Mouse (Mus musculus) lung, postnatal 4 days (tissue): ENCODE results near the gene 6330409D20Rik.
A peak's percentile ranks its signal among the peaks of the same experiment; 100 is the strongest.

Experiments used
- DNase-seq, 2 experiments: peaks; one replicate each; pipeline ENCODE4 v3.0.0; 2021

6330409D20Rik gene

GRCm38 (mm10) chr2:32752181-32752580, 11.4 kb upstream of the 6330409D20Rik start:
- DNase-seq, result no peak

GRCm38 (mm10) chr2:32751665-32752033, 10.8 kb upstream of the 6330409D20Rik start:
- DNase-seq, result no peak

- DNase-seq, result peak; percentile 72 to 75
These were observed 10.3 kb upstream of the 6330409D20Rik start for GRCm38 (mm10) chr2:32750887-32751664.

- no peak for DNase-seq
These were observed 9.4 kb upstream of the 6330409D20Rik start for GRCm38 (mm10) chr2:32750199-32750598.

- no peak for DNase-seq
These were observed 8.3 kb upstream of the 6330409D20Rik start for GRCm38 (mm10) chr2:32749082-32749481.

GRCm38 (mm10) chr2:32744272-32744982, 3.6 kb upstream of the 6330409D20Rik start:
- DNase-seq, result no peak

- DNase-seq, result no peak
These were observed 1.3 kb upstream of the 6330409D20Rik start for GRCm38 (mm10) chr2:32742173-32742531.

GRCm38 (mm10) chr2:32741273-32742172, 707 bp upstream of the 6330409D20Rik start:
- peak; percentile 72 to 74 for DNase-seq

- no peak for DNase-seq
These were observed 1.5 kb downstream of the 6330409D20Rik start for GRCm38 (mm10) chr2:32739311-32739710.

GRCm38 (mm10) chr2:32737008-32737407, 3.8 kb downstream of the 6330409D20Rik start:
- no peak for DNase-seq

GRCm38 (mm10) chr2:32736306-32736829, 4.4 kb downstream of the 6330409D20Rik start:
- DNase-seq, result no peak

GRCm38 (mm10) chr2:32734933-32735332, 5.9 kb downstream of the 6330409D20Rik start:
- peak; percentile 77 to 89 for DNase-seq

- DNase-seq, result peak; percentile 36 to 51
These were observed 6.3 kb downstream of the 6330409D20Rik start for GRCm38 (mm10) chr2:32734480-32734879.

- DNase-seq, result no peak
These were observed 8.1 kb downstream of the 6330409D20Rik start for GRCm38 (mm10) chr2:32732695-32733094.

GRCm38 (mm10) chr2:32731911-32732310, 8.9 kb downstream of the 6330409D20Rik start:
- DNase-seq, result no peak

GRCm38 (mm10) chr2:32730854-32731253, 10.0 kb downstream of the 6330409D20Rik start:
- DNase-seq, result peak; percentile 52 to 82

- no peak for DNase-seq
These were observed 11.3 kb downstream of the 6330409D20Rik start for GRCm38 (mm10) chr2:32729547-32729946.

- peak; percentile 59 to 78 for DNase-seq
These were observed 12.4 kb downstream of the 6330409D20Rik start for GRCm38 (mm10) chr2:32728463-32728862.

GRCm38 (mm10) chr2:32727435-32727834, 13.4 kb downstream of the 6330409D20Rik start:
- DNase-seq, result peak; percentile 95 to 96

GRCm38 (mm10) chr2:32724832-32725790, 15.7 kb downstream of the 6330409D20Rik start:
- DNase-seq, result no peak

GRCm38 (mm10) chr2:32724149-32724548, 16.7 kb downstream of the 6330409D20Rik start:
- DNase-seq, result no peak

- DNase-seq, result no peak
These were observed 18.2 kb downstream of the 6330409D20Rik start for GRCm38 (mm10) chr2:32722581-32722980.
